Mouse (Mus musculus) midbrain, embryonic 16.5 days (tissue): ENCODE results near the gene Clmp. TPM values are rescaled to one million over a fixed set of nuclear protein-coding genes. Genes with fewer than 3 reads are reported as not detected.
A peak's percentile ranks its signal among the peaks of the same experiment; 100 is the strongest.

Source experiments
- ATAC-seq: fragments of 200-750 bp; cut with Nextera tagmentation; 2 replicates; pipeline ENCODE4 v1.8.0; 2017; ENCODE audit warnings: moderate TSS enrichment
- H3K27ac ChIP-seq: fragments of 300-500 bp; sonication (generic); 2 replicates; pipeline ENCODE4 v1.5.1; 2014; ENCODE audit warnings: mild to moderate bottlenecking, low read length, mixed read lengths
- H3K27me3 ChIP-seq: fragments of 300-500 bp; sonication (generic); 2 replicates; pipeline ENCODE4 v1.6.1; 2014; ENCODE audit warnings: low read depth, low read length, mixed read lengths; ENCODE audit not compliant: control insufficient read depth, insufficient read depth
- H3K36me3 ChIP-seq: fragments of 300-500 bp; sonication (generic); 2 replicates; pipeline ENCODE4 v1.6.1; 2014; ENCODE audit warnings: mild to moderate bottlenecking, low read length, moderate library complexity, mixed read lengths; ENCODE audit not compliant: control insufficient read depth, insufficient read depth
- H3K4me1 ChIP-seq: fragments of 300-500 bp; sonication (generic); 2 replicates; pipeline ENCODE4 v1.6.1; 2014; ENCODE audit warnings: mild to moderate bottlenecking, low read length, mixed read lengths; ENCODE audit not compliant: control insufficient read depth, insufficient read depth
- H3K4me2 ChIP-seq: fragments of 300-500 bp; sonication (generic); 2 replicates; pipeline ENCODE4 v1.6.1; 2014; ENCODE audit warnings: mild to moderate bottlenecking, low read length, mixed read lengths
- H3K4me3 ChIP-seq: fragments of 300-500 bp; sonication (generic); 2 replicates; pipeline ENCODE4 v1.5.1; 2014; ENCODE audit warnings: low read depth, mild to moderate bottlenecking, low read length, moderate library complexity, mixed read lengths
- H3K9ac ChIP-seq: fragments of 300-500 bp; sonication (generic); 2 replicates; pipeline ENCODE4 v1.6.1; 2014; ENCODE audit warnings: low read depth, low read length, mixed read lengths
- H3K9me3 ChIP-seq: fragments of 300-500 bp; sonication (generic); replicated peaks from 2 replicates; pipeline ENCODE4 v1.6.1; 2014; ENCODE audit warnings: mild to moderate bottlenecking, low read length, mixed read lengths; ENCODE audit not compliant: control insufficient read depth, poor library complexity, severe bottlenecking
- WGBS: fragments of 180-500 bp; shearing (Covaris S2); extraction: QIAGEN DNeasy Blood & Tissue Kit; methylation state at CpG from one replicate; pipeline ENCODE4 v1.1.7; 2014; 5-methylcytosine and 5-hydroxymethylcytosine counted together
- polyA plus RNA-seq: library from polyadenylated mRNA; unstranded; fragments of >200 nt; fragmentation: Nextera tagmentation; extraction: Ambion mirVana; gene quantifications from 2 replicates; pipeline ENCODE4 v1.2.1, GENCODE M21; 2015

Gene Clmp
- polyA plus RNA-seq = 50.3 and 50.9 TPM in 2 replicates

GRCm38 (mm10) chr9:40685801-40686420 lies at the start of gene Clmp:
Gene Clmp, plus strand, starts transcription at chr9:40685962.
- no peaks in the 10 kb centered on the region for H3K36me3 ChIP-seq
- H3K4me1 ChIP-seq = peaks cover 30% of the 10 kb centered on the region
- peak within 1 kb of the TSS; percentile 85 for H3K4me3 ChIP-seq
- WGBS = under 1% methylated on average over 37 of the region's 53 CpGs
- peak within 1 kb of the TSS; percentile 97 for H3K9ac ChIP-seq
- peak within 1 kb of the TSS; percentile 88 for H3K4me2 ChIP-seq
- H3K27me3 ChIP-seq = no peaks in the 10 kb centered on the region
- peak; percentile 66 for ATAC-seq
- H3K9me3 ChIP-seq = no peaks in the 10 kb centered on the region
- H3K27ac ChIP-seq = peak within 1 kb of the TSS; percentile 97

- Histone ChIP-seq H3K4me2 (no peak overlapping the region), H3K36me3 (no peaks in the 10 kb centered on the region), H3K4me3 (no peak overlapping the region), H3K9me3 (no peaks in the 10 kb centered on the region), H3K4me1 (peaks cover 17% of the 10 kb centered on the region), H3K27ac (no peak overlapping the region), H3K9ac (no peak overlapping the region), H3K27me3 (no peaks in the 10 kb centered on the region)
- ATAC-seq = no peak
- WGBS = 14% methylated on average over 2 of the region's 2 CpGs
Measured at GRCm38 (mm10) chr9:40636054-40636453, 49.7 kb upstream of the Clmp start.

GRCm38 (mm10) chr9:40637705-40638393 lies 47.9 kb upstream of the Clmp start:
- peak overlapping the region; percentile 71 for H3K4me2 ChIP-seq
- peak overlapping the region; percentile 38 for H3K4me3 ChIP-seq
- peak overlapping the region; percentile 66 for H3K9ac ChIP-seq
- no peaks in the 10 kb centered on the region for H3K9me3 ChIP-seq
- peak overlapping the region; percentile 85 for H3K27ac ChIP-seq
- no peaks in the 10 kb centered on the region for H3K27me3 ChIP-seq
- H3K36me3 ChIP-seq = no peaks in the 10 kb centered on the region
- peak; percentile 36 for ATAC-seq
- H3K4me1 ChIP-seq = peaks cover 26% of the 10 kb centered on the region
- 23% methylated on average over 8 of the region's 8 CpGs for WGBS

GRCm38 (mm10) chr9:40638394-40639049 lies 47.2 kb upstream of the Clmp start:
- Histone ChIP-seq H3K4me2 (peak overlapping the region; percentile 71), H3K4me1 (peaks cover 28% of the 10 kb centered on the region)

GRCm38 (mm10) chr9:40639536-40640187 lies 46.1 kb upstream of the Clmp start:
- peaks cover 28% of the 10 kb centered on the region for H3K4me1 ChIP-seq
- no peak overlapping the region for H3K4me3 ChIP-seq
- no peak overlapping the region for H3K27ac ChIP-seq
- no peaks in the 10 kb centered on the region for H3K36me3 ChIP-seq
- ATAC-seq = no peak
- no peak overlapping the region for H3K4me2 ChIP-seq
- no peak overlapping the region for H3K9ac ChIP-seq
- H3K27me3 ChIP-seq = no peaks in the 10 kb centered on the region
- H3K9me3 ChIP-seq = no peaks in the 10 kb centered on the region
- 84% methylated on average over 10 of the region's 10 CpGs for WGBS

More at GRCm38 (mm10) chr9:40638394-40639049, 47.2 kb upstream of the Clmp start:
- H3K4me3 ChIP-seq = peak overlapping the region; percentile 38
- no peaks in the 10 kb centered on the region for H3K27me3 ChIP-seq
- H3K27ac ChIP-seq = peak overlapping the region; percentile 85
- peak; percentile 88 for ATAC-seq
- peak overlapping the region; percentile 66 for H3K9ac ChIP-seq
- no peaks in the 10 kb centered on the region for H3K9me3 ChIP-seq
- WGBS = 1% methylated on average over 14 of the region's 14 CpGs
- no peaks in the 10 kb centered on the region for H3K36me3 ChIP-seq

GRCm38 (mm10) chr9:40641318-40641717 lies 44.4 kb upstream of the Clmp start:
- Histone ChIP-seq H3K27me3 (no peaks in the 10 kb centered on the region), H3K36me3 (no peaks in the 10 kb centered on the region), H3K4me2 (no peak overlapping the region), H3K4me1 (peaks cover 28% of the 10 kb centered on the region), H3K4me3 (no peak overlapping the region), H3K27ac (no peak overlapping the region), H3K9me3 (no peaks in the 10 kb centered on the region), H3K9ac (no peak overlapping the region)
- 76% methylated on average over 2 of the region's 2 CpGs for WGBS
- no peak for ATAC-seq

- Histone ChIP-seq H3K4me1 (peaks cover 23% of the 10 kb centered on the region), H3K9ac (peak overlapping the region; percentile 25; the same call in 1 of the 2 replicates), H3K4me2 (no peak overlapping the region), H3K27me3 (no peaks in the 10 kb centered on the region), H3K4me3 (no peak overlapping the region), H3K27ac (peak overlapping the region; percentile 23), H3K9me3 (no peaks in the 10 kb centered on the region), H3K36me3 (no peaks in the 10 kb centered on the region)
- ATAC-seq = no peak
- 7% methylated on average over 16 of the region's 16 CpGs for WGBS
Measured at GRCm38 (mm10) chr9:40642470-40643220, 43.1 kb upstream of the Clmp start.

GRCm38 (mm10) chr9:40649444-40649843 lies 36.3 kb upstream of the Clmp start:
- no peak for ATAC-seq
- Histone ChIP-seq H3K36me3 (no peaks in the 10 kb centered on the region), H3K27ac (no peak overlapping the region), H3K4me3 (no peak overlapping the region), H3K9me3 (no peaks in the 10 kb centered on the region), H3K9ac (no peak overlapping the region), H3K4me2 (no peak overlapping the region), H3K4me1 (no peaks in the 10 kb centered on the region), H3K27me3 (no peaks in the 10 kb centered on the region)
- WGBS = 97% methylated on average over 3 of the region's 3 CpGs
